Mouse (Mus musculus): ENCODE measurements at regions not wholly inside any gene's neighbourhood (a gene's known extent, or its start where the extent isn't known, plus 50 kb on each side); places are given as distances from the start of the nearest gene placed in this dataset.

DNA sequence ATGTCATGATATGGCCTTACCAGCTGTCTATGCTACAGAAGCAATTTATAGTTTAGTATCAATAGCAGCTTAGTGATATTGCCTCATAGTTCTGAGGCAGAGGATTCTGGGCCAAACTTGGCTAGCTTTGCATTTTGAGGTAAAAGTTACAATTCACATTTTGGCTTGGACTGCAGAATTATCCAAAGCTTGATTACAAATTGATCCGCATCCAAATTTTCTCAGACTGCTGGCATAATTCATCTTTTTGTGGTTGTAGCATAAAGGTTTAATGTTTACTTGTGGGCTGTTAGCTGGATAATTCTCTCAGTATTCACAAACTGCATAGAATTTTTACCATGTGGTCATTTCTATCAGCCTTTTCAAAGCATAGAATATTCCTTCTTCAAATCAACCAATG lies 589.9 kb upstream of the Pdcd1 start:
- DNase-seq (ENCODE audit: extremely low read depth, low read depth): no peak

DNA sequence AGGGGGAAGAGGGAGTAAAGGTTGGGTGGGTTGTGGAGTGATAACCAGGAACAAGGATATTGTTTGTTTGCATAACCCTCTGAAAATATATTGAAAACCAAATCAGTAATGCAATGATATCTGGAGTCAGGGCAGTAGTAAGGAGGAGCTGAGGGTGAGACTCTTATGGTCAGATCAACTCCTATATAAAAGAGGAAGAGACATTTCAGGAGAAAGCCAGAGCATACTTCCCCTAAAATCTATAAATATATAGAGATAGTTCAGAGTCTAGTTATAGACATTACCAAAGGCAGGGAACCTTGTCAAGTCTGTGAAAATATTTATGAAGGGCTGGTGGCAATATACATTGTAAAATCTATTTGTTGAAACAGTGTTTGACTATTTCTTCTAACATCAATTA lies 605.9 kb upstream of the Pdcd1 start:
- DNase-seq (ENCODE audit: extremely low read depth, low read depth): peak; percentile 13

DNA sequence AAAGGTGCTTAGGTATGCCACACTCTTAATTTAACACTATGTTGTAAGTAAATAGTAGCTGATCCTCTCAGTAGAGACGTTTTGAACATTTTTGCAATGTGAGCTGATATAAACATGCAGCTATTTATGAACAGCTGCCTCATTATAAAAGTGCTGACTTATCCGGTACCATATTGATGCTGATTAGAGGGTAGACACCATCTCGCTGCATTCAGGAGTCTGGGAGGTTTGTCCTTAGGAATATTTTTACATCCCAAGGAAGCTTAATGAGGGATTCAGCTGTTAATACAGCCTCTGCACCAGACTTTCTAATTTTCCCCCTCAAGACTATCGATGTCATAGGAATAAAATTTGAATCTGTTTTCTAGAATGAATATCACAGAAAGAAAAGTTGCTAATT lies 619.3 kb upstream of the Pdcd1 start:
- DNase-seq (ENCODE audit: extremely low read depth, low read depth): no peak

DNA sequence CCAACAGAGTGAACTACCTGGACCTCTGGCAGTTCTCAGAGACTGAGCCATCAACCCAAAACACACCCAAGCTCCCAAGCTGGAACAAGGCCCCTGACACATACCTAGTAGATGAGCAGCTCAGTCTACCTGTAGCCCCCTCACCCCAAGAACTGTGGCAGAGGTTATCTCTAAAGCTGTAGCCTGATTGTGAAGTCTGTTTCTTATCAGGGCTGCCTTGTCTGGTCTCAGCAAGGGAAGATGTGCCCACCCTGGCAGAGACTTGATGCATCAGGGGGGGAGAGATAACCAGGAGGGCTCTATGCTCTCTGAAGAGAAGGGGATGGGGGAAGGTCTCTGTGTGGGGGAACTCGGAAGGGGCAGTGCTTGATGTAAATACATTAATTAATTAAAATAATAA lies 612.9 kb upstream of the Fam174a start:
- no peak for DNase-seq (ENCODE audit: extremely low read depth, low read depth)

DNA sequence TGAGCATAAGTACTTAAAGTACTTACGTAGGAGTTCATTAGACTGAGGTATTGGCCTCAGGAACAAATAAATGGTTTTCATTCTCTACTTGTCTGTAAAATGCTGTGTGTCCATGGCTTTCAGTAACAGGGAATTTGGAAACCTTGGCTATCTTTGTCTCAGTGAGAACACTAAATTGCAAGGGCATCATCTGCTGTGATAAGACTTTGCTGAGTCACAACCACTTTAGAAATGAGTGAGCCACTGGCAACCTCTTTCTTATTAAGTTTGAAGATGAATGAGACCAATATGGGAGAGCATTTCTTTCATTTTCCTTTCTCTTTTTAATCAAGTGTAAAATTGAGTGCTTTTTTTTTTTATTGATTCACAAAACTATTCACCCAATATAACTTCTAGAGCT lies 611.7 kb upstream of the Fam174a start:
- peak; percentile 7 for DNase-seq (ENCODE audit: extremely low read depth, low read depth)

DNA sequence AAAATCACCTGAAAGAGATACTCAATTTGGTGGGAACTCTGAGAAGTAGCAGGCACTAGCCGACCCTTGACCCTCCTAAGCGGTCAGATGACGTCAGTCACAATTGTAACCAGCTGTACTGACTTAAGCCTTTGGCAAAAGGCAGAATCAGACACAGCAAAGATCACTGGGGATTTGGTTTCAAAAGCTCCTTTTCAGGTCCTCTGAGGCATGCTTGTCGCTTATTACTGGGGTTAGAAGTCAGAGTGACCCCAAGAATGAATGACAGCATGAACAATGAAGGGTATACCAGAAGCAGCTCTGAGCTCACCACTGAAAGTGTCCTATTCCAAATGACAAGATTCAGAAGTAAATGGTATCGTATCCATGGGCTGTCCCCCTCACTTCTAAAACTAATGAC lies 600.6 kb upstream of the Fam174a start:
- DNase-seq (ENCODE audit: extremely low read depth, low read depth): no peak

DNA sequence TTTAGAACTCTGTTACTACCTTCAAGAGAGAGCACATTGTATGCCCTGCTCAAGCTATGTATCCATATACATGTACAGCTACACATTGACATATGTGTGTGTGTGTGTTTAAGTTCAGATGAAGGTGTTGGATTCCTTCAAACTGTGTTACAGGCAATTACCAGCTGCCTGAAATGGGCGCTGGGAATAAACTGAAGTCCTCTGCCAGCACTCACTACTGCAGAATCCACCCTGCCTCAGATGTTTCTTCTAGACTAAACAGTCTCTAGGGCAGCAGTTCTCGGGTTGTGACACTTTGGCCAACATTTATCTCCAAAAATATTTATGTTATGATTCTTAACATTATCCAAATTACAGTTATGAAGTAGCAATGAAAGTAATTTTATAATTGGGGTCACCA lies 595.7 kb upstream of the Fam174a start:
- no peak for DNase-seq (ENCODE audit: extremely low read depth, low read depth)

DNA sequence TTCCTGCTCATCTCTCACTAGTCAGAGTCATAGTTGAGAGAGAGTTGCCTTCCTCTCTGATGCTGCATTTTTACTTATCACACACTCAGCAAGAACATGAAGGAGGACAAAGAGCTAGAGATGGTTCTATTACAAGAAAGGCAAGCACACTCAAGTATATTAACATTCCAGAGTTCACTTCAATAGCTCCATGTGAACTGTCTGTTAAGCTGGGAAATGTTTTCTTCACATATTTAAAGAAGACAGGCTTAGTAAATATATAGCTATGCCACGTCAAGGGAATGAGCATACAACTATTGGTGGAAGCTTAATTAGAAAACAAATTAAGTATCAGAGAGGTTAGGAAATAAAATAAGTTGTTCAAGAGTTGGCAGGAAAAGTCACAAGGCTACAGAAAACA lies 559.9 kb upstream of the Fam174a start:
- no peak for DNase-seq (ENCODE audit: extremely low read depth, low read depth)

DNA sequence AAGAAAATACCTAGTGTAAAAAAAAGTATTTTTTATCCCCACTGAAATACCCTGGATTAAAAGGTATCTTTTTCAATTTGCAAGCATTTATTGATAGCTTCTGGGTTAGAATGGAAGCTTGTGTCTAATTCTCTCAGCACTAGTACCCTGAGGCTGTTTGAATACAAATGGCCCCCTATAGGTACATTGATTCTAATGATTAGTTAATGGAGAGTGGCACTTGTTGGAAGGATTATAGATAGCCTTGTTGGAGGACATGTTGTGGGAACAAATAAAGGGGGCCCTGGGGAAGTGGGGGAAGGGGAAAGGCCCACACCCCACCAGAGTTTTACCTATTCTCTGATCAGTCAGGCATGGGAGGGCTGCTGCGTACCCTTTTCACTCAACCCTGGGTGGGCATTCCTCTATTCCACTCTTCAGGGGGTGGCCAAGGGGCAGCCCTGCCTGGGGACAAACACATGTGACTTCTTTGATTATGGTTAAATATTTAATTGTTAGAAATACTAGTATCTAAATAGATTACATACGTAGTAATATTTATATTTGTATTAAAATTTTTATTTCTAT lies 524.3 kb upstream of the Fam174a start:
- DNase-seq (ENCODE audit: extremely low read depth, low read depth): no peak

DNA sequence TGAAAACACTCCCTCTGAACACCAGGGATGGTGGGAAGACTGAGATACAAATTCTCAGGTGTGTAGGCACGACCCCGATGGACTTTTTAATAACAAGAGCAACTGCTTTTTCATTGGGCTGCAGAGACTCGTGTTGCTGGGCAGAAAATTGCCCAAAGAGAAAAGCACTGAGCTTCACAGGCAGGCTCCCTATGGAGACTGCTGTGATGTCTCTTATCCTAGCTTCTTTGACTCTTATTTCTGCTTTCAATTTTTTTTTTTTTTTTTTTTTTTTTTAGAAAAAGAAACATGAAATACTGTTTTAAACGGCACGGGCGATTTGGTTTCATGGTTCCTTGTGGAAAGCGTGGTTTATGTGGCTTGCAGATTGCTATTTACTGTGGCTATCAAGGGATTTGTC lies 522.8 kb upstream of the Fam174a start:
- no peak for DNase-seq (ENCODE audit: extremely low read depth, low read depth)

DNA sequence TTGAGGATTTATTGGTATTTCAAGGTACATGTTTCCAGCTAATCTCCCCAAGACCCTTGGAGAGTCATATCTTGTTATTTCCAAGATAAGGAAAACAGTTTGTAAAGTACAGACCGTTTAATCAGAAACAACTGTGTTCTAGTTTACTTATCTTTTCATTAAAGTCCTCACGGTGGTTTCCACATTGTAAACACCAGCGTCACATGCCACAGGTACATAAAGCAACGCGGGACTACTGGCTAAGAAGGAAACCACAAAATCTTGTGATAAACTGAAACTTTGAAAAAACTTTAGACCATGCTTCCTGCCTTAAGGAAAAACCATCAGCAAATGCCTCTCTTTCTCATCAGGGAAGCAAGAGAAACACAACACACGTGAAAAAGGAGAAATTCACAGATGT lies 522.4 kb upstream of the Fam174a start:
- DNase-seq (ENCODE audit: extremely low read depth, low read depth): peak; percentile 21

DNA sequence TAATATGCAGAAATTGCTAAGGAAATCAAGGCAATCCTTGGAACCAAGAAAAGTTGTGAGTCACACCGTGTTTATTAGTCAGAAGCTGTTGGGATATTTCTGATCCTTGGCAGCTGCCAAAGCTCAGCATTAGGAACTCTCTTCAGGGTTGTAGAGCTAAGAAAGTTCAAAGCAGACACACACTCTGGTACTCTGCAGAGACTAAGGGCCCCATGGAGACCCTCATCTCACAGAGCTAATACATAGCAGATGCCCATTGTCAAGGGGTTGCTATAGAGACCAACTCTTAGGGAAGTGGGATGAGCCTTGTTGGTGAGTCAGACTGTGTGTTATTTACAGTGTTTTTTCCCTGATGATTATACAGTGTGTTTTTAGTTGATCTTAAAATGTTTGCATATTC lies 517.4 kb upstream of the Fam174a start:
- DNase-seq (ENCODE audit: extremely low read depth, low read depth): no peak

DNA sequence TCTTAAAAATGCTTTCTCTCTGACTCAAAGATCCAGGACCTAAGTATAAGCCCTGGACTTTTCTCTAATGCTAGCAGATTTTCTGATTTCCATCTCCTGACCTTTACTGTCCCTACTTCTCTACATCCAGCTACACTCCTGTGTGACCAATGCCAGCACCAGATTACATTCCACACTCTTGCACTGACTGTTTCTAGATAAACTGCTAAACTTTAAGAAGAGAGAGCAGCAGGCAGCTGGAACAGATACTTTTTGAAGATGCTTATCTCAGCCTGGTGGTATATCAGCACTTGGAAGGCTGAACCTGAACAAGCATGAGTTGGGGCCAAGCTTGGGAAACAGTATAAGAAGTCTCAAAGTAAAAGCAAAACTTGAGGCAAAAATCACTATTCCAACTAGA lies 509.7 kb upstream of the Fam174a start:
- no peak for DNase-seq (ENCODE audit: extremely low read depth, low read depth)

DNA sequence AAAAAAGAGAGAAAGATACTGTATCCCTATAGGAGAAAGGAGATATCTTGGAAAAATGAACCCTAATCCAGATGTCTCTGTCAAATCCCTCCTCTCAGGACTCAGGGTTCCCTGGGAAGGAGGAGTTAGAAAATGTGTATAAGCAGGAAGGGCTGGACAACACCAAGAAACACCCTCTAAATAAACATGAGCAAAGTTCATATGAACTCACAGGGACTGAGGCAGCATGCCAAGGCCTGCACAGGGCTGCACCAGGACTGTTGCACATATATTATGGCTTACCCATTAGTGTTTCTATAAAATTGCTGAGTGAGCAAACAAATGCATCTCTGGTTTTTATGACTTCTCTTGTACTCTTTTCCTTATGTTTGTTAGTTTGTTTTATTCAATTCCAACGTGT lies 508.5 kb upstream of the Fam174a start:
- no peak for DNase-seq (ENCODE audit: extremely low read depth, low read depth)

DNA sequence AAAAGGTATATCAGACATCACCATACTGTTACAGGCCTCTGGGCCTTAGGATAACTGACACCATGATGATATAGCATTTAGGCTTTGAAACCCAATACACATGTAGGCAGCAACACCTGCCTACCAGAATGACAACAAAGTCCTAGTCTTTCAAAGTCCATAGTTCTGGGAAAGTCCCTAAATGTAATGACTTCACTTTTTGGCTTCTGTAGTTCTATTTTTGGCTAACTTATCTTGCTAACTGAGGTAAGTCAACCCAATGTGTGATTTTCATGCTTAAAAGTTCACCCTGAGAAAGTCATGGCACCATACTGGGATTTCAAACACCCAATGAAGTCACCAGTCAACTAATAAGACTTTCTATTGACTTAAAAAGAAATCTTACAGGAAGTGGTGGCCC lies 485.8 kb upstream of the Fam174a start:
- no peak for DNase-seq (ENCODE audit: extremely low read depth, low read depth)

DNA sequence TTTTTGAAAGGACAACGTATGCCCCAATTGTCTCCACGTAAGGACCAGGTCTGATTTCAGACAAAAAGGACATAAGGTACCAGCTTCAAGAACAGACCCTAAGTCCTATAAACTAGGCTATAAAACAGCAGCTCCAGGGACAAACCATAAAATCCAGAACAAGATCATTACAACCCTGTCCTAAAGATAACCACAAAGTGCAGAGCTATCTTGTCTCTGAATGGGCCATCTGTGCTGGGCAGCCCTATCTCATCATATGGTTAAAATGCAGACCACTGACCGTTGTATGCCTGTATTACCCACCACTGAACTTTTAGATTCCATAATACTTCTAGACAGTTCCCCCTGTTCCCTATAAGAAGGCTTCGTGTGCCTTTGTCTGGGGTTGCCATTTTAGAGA lies 477.4 kb upstream of the Fam174a start:
- no peak for DNase-seq (ENCODE audit: extremely low read depth, low read depth)

DNA sequence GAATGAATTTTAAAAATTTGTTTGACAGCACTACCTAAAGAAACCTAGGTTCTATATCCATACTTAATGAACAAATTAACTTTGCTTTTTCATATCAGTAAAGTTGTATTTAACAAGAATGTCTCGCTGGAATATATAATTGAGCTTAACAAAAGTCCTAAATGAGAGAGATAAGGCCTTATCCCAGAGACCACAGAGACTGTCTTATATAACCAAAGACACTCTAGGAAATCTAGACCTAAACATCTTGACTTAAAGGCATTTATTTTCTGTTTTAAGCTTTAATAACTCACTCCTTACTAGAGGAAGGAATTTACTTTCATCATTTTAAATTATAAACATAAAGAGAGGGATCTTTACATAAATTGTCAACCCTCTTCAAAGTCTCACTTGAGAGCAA lies 461.9 kb upstream of the Fam174a start:
- DNase-seq (ENCODE audit: extremely low read depth, low read depth): no peak

DNA sequence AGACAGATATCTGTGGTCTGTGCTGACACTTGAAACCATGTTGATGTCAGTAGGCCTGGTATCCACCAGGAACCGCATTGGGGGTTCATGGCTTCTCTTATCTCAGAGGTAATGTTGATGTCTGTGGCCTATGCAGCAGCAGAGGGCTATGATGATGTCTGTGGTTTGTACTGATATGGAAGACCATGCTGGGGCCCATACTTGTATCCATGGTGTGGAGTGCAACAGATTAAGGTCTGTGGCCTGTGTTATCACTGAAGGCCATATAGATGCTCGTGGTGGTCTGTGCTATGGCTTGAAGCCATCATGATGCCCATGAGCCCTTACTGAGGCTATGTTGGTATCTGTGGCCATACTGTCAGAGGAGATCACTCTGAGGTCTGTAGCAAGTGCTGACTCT lies 455.0 kb upstream of the Fam174a start:
- peak; percentile 33 for DNase-seq (ENCODE audit: extremely low read depth, low read depth)

DNA sequence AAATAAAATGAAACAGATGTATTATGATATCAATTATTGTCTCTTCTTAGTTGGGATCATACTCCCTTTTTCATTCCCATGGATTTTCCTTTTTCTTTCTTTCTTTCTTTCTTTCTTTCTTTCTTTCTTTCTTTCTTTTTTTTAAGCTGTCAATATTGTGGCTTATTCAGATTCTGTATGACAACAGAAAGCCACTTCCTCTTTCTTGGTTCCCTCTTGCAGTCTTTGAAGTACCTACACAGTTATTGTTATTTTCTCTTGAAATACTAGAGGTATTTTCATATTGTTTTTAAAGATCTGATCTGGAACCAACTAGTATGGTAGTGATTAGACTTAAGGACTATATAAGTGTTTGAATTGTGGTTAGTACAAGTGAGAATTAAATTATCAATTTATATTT lies 444.6 kb upstream of the Fam174a start:
- DNase-seq (ENCODE audit: extremely low read depth, low read depth): peak; percentile 50

DNA sequence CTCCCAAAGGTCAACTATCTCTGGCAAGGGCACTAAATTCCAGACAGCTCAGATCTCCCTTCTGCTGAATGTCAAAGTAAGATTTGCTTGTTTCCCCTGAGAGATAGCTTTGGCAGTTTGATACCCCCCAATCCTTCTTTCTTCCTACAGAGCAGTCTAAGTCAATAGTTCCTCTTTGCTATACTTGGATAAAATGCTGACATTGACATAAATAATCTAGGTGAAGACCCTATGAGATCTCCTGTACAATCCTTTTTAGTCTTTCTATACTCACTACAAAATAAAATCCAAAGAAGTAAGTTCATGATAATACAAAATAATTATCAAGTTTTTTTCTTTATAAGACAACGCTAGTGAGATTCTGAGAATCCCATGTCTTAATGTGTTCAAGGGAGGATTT lies 432.9 kb upstream of the Fam174a start:
- DNase-seq (ENCODE audit: extremely low read depth, low read depth): no peak

DNA sequence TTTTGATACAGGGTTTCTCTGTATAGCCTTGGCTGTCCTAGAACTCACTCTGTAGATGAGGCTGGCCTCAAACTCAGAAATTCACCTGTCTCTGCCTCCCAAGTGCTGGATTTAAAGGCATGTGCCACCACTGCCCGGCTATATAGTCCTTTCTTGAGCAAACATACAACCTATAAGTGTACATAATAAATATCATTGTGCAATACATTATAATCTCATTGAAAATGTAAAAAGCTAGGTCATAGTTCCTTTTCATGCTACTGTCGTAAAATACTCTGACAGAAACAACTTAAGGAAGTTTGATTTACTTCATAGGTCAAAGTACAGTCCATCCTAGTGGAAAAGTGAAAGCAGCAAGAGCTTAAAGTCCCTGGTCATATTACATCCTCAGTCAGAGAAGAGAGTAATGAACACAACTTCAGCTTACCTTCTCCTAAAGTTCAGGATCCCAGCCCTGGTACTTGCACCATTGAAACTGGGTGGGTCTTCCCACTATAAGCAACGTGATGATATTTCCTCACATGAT lies 408.4 kb upstream of the Fam174a start:
- DNase-seq (ENCODE audit: extremely low read depth, low read depth): no peak

DNA sequence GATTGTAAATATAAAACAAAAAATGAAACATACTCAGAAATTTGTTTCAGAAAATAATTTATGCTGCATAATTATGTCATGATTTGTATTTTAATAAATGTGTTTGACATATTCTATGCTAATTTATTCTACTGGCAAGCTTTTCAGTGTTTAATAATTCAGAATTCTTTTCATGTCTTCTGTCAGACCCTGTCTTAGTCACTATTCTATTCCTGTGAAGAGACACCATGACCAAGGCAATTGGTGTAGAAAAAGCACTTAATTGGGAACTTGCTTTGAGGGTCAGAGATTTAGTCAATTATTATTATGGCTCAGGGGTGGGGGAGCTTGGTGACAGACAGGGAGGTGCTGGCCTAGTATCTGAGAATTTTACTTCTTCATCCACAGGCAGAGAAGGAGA lies 402.6 kb upstream of the Fam174a start:
- no peak for DNase-seq (ENCODE audit: extremely low read depth, low read depth)

Measured in MEL-GATA-1-ER (cell line).